Mouse (Mus musculus): ENCODE measurements around the gene Olfr312. TPM values are rescaled to one million over a fixed set of nuclear protein-coding genes. Genes with fewer than 3 reads are reported as not detected.

Olfr312 gene
- total and polyA plus RNA-seq, 3 experiments: not detected

DNA sequence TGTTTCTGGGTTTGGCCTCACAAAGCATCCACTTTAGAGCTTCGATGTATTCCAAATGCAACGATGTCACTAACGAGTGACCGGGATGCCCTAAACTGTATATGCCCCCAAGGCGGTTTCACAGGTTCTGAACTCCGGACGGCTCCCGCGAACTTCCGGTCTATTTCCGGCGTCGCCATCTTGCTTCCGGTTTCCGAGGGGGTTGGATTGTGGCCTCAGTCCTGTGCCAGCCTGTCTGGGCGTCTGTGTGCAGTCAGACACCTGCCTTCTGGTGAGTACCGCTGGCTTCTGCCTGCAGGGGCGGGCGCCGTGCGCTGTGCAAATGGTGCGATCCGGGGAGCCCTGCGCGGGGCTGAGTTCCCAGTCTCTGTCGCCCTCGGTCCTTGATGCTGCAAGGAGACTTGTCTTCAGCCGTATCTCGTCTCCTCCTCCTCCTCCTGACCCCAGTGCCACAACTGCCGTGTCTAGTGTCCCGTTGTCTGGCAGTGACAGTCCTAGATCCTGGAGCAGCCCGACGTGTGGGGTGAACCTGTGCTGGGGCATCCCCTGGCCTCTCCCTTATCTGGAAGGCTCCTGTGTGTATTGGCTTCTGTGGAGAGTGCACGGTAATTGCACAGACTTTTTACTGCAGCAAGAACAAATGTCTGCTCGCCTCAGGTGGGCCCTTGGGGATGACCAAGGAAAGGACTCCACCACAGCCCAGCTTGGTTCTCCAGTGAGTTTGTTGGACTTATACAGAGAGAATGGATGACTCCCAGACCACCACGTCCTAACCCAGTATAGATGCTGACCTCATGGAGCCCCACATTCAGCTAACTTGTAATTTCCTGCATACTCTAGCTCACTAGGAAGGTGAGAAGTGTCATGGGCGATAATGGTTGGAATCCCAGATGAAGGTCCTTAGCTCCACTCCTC is 38.3 kb downstream of the Olfr312 start, which contains the start of gene 2810021J22Rik:
Gene 2810021J22Rik, plus strand, starts transcription at position 178 of the 915 bp plus-strand sequence.
- Histone ChIP-seq H3K36me3 (replicated peaks in 1 of 2; ENCODE audit: control insufficient read depth in 1 of 2, insufficient read depth in 1 of 2, low read length in 1 of 2) (peaks cover 14 to 31% of the 10 kb centered on the region in 2 experiments), H3K27me3 (replicated peaks) (no peaks in the 10 kb centered on the region), H3K4me1 (ENCODE audit: control insufficient read depth in 1 of 2, insufficient read depth in 2 of 2) (peaks cover 4 to 15% of the 10 kb centered on the region in 2 experiments), H3K4me3 (replicated peaks in 1 of 3; ENCODE audit: low read depth in 2 of 3, low read length in 2 of 3, poor library complexity in 1 of 3) (peak within 1 kb of the TSS; percentile 64 to 83 (median 78)), H3K79me2 (replicated peaks; ENCODE audit: control insufficient read depth, extremely low read depth, insufficient read depth, poor library complexity, severe bottlenecking) (no peaks in the 10 kb centered on the region), H3K9me3 (replicated peaks; ENCODE audit: low read length) (no peaks in the 10 kb centered on the region), H3K4me2 (ENCODE audit: insufficient read depth, low read depth, poor library complexity, severe bottlenecking) (peak within 1 kb of the TSS; percentile 58), H3K9ac (ENCODE audit: insufficient read depth, low read depth) (peak within 1 kb of the TSS; percentile 46), H3K27ac (ENCODE audit: insufficient read depth, low read depth) (peak within 1 kb of the TSS; percentile 36)
- TF ChIP-seq SIN3A (IDR thresholded peaks at IDR 0.05; ENCODE audit: low read length) (peak; percentile 89), EP300 (IDR thresholded peaks at IDR 0.05; ENCODE audit: low read length) (no peak), MXI1 (IDR thresholded peaks at IDR 0.05; ENCODE audit: low read depth, low read length) (peak; percentile 73), KAT2A (IDR thresholded peaks at IDR 0.05; ENCODE audit: insufficient replicate concordance, low read length) (peak; percentile 75; the same call in 1 of the 2 replicates), MAX (IDR thresholded peaks at IDR 0.05; ENCODE audit: low read length) (peak; percentile 24; the same call in 1 of the 2 replicates), RAD21 (IDR thresholded peaks at IDR 0.05; ENCODE audit: low read depth, low read length) (no peak; the same call in 1 of the 2 replicates), JUND (conservative IDR thresholded peaks at IDR 0.05; ENCODE audit: low read depth, low read length) (no peak), IRF4 (IDR thresholded peaks at IDR 0.05; ENCODE audit: low read depth, low read length) (peak; percentile 76), RCOR1 (conservative IDR thresholded peaks at IDR 0.05; ENCODE audit: low read depth, low read length) (no peak), ETS1 (conservative IDR thresholded peaks at IDR 0.05; ENCODE audit: low read depth, low read length) (peak; percentile 47; the same call in 1 of the 2 replicates), CHD1 (IDR thresholded peaks at IDR 0.05; ENCODE audit: low read depth, low read length) (peak; percentile 50; the same call in 1 of the 2 replicates), NRF1 (IDR thresholded peaks at IDR 0.05; ENCODE audit: low read depth, low read length) (peak; percentile 61), ZNF384 (IDR thresholded peaks at IDR 0.05; ENCODE audit: low read depth, low read length) (peak; percentile 67; the same call in 1 of the 2 replicates), TBP (conservative IDR thresholded peaks at IDR 0.05; ENCODE audit: low read depth, low read length) (peak; percentile 91), CTCF (conservative IDR thresholded peaks at IDR 0.05 in 1 of 2, IDR thresholded peaks at IDR 0.05 in 1 of 2; ENCODE audit: low read depth in 2 of 2, low read length in 2 of 2) (peak in 1 of 2 experiments; percentile 24; a peak in 1 of 4 replicates), UBTF (IDR thresholded peaks at IDR 0.05; ENCODE audit: low read depth, low read length) (peak; percentile 60; the same call in 1 of the 2 replicates), POLR2AphosphoS2 (IDR thresholded peaks at IDR 0.05; ENCODE audit: low read depth, low read length) (no peak; the same call in 1 of the 2 replicates), MAZ (IDR thresholded peaks at IDR 0.05; ENCODE audit: low read depth, low read length) (no peak), ZKSCAN1 (IDR thresholded peaks at IDR 0.05; ENCODE audit: borderline replicate concordance, low read depth, low read length) (no peak), BHLHE40 (IDR thresholded peaks at IDR 0.05; ENCODE audit: low read depth, low read length) (peak; percentile 71), ZMIZ1 (IDR thresholded peaks at IDR 0.05; ENCODE audit: low read depth, low read length) (peak; percentile 58), CHD2 (IDR thresholded peaks at IDR 0.05; ENCODE audit: low read length) (no peak), MEF2A (IDR thresholded peaks at IDR 0.05; ENCODE audit: borderline replicate concordance, low read depth, low read length) (peak; percentile 67; the same call in 1 of the 2 replicates), MYC (IDR thresholded peaks at IDR 0.05; ENCODE audit: low read depth, low read length) (peak; percentile 71; the same call in 1 of the 2 replicates), SMC3 (IDR thresholded peaks at IDR 0.05; ENCODE audit: low read depth, low read length) (no peak), MAFK (IDR thresholded peaks at IDR 0.05; ENCODE audit: insufficient replicate concordance, low read length) (no peak), TCF12 (IDR thresholded peaks at IDR 0.05; ENCODE audit: low read depth, low read length) (peak; percentile 97), ELF1 (IDR thresholded peaks at IDR 0.05; ENCODE audit: low read depth, low read length) (peak; percentile 95), GABPA (IDR thresholded peaks at IDR 0.05; ENCODE audit: insufficient replicate concordance, low read depth, low read length) (no peak), POLR2A (IDR thresholded peaks at IDR 0.05; ENCODE audit: low read depth, low read length) (peak; percentile 92), PAX5 (IDR thresholded peaks at IDR 0.05; ENCODE audit: low read length) (no peak), USF2 (conservative IDR thresholded peaks at IDR 0.05; ENCODE audit: low read depth, low read length) (no peak), HCFC1 (IDR thresholded peaks at IDR 0.05; ENCODE audit: low read depth, low read length) (peak; percentile 84)
- in situ Hi-C loops (cut with MboI; ENCODE audit: low pct_ligation_motif_present, low pct_unique_long_range_greater_than_20kb, low sequenced_read_pairs) (no loop called here), dilution Hi-C loops (cut with MboI; ENCODE audit: extremely low pct_ligation_motif_present, extremely low pct_unique_long_range_greater_than_20kb, low sequenced_read_pairs) (no loop called here)
- peak; percentile 96 for DNase-seq (ENCODE audit: extremely low read depth)

All from CH12.LX (cell line).